Mouse (Mus musculus): ENCODE data around the gene Unc79.

Unc79 gene

GRCm38 (mm10) chr12:103128914-103129313 lies 180.3 kb downstream of the Unc79 start:
- no peak for DNase-seq (ENCODE audit: low read depth)

- no peak for DNase-seq (ENCODE audit: low read depth)
Measured at GRCm38 (mm10) chr12:103129395-103130248, 181.0 kb downstream of the Unc79 start.

- DNase-seq (ENCODE audit: low read depth): no peak
Measured at GRCm38 (mm10) chr12:103131419-103131818, 182.8 kb downstream of the Unc79 start.

GRCm38 (mm10) chr12:103142550-103143010 lies 193.9 kb downstream of the Unc79 start:
- DNase-seq (ENCODE audit: low read depth): no peak

- DNase-seq (ENCODE audit: low read depth): peak; percentile 31
Measured at GRCm38 (mm10) chr12:103143798-103144565, 195.3 kb downstream of the Unc79 start.

- DNase-seq (ENCODE audit: low read depth): no peak
Measured at GRCm38 (mm10) chr12:103150247-103150646, 201.6 kb downstream of the Unc79 start.

GRCm38 (mm10) chr12:103154927-103155326 lies 206.3 kb downstream of the Unc79 start:
- DNase-seq (ENCODE audit: low read depth): no peak

- no peak for DNase-seq (ENCODE audit: low read depth)
Measured at GRCm38 (mm10) chr12:103155406-103155805, 206.7 kb downstream of the Unc79 start.

GRCm38 (mm10) chr12:103157129-103157910 lies 208.7 kb downstream of the Unc79 start:
- no peak for DNase-seq (ENCODE audit: low read depth)

- no peak for DNase-seq (ENCODE audit: low read depth)
Measured at GRCm38 (mm10) chr12:103159016-103159415, 210.4 kb downstream of the Unc79 start.

- DNase-seq (ENCODE audit: low read depth): no peak
Measured at GRCm38 (mm10) chr12:103160721-103161120, 212.1 kb downstream of the Unc79 start.

- no peak for DNase-seq (ENCODE audit: low read depth)
Measured at GRCm38 (mm10) chr12:103163596-103163995, 214.9 kb downstream of the Unc79 start.

- DNase-seq (ENCODE audit: low read depth): no peak
Measured at GRCm38 (mm10) chr12:103164101-103165030, 215.7 kb downstream of the Unc79 start.

GRCm38 (mm10) chr12:103168892-103169291 lies 220.2 kb downstream of the Unc79 start:
- DNase-seq (ENCODE audit: low read depth): no peak

- no peak for DNase-seq (ENCODE audit: low read depth)
Measured at GRCm38 (mm10) chr12:103183057-103183456, 234.4 kb downstream of the Unc79 start.

GRCm38 (mm10) chr12:103187020-103187419 lies 238.4 kb downstream of the Unc79 start:
- no peak for DNase-seq (ENCODE audit: low read depth)

GRCm38 (mm10) chr12:103188223-103188622 lies 239.6 kb downstream of the Unc79 start:
- no peak for DNase-seq (ENCODE audit: low read depth)

GRCm38 (mm10) chr12:103189771-103190170 lies 241.1 kb downstream of the Unc79 start:
- DNase-seq (ENCODE audit: low read depth): no peak

- no peak for DNase-seq (ENCODE audit: low read depth)
Measured at GRCm38 (mm10) chr12:103192996-103193395, 244.3 kb downstream of the Unc79 start.

- no peak for DNase-seq (ENCODE audit: low read depth)
Measured at GRCm38 (mm10) chr12:103202592-103203544, 254.2 kb downstream of the Unc79 start.
